Mouse (Mus musculus): ENCODE results near the gene Folr2. TPM values are rescaled to one million over a fixed set of nuclear protein-coding genes. Genes with fewer than 3 reads are reported as not detected.

Gene Folr2
- polyA plus RNA-seq, 1 experiment = 5.6 TPM

DNA sequence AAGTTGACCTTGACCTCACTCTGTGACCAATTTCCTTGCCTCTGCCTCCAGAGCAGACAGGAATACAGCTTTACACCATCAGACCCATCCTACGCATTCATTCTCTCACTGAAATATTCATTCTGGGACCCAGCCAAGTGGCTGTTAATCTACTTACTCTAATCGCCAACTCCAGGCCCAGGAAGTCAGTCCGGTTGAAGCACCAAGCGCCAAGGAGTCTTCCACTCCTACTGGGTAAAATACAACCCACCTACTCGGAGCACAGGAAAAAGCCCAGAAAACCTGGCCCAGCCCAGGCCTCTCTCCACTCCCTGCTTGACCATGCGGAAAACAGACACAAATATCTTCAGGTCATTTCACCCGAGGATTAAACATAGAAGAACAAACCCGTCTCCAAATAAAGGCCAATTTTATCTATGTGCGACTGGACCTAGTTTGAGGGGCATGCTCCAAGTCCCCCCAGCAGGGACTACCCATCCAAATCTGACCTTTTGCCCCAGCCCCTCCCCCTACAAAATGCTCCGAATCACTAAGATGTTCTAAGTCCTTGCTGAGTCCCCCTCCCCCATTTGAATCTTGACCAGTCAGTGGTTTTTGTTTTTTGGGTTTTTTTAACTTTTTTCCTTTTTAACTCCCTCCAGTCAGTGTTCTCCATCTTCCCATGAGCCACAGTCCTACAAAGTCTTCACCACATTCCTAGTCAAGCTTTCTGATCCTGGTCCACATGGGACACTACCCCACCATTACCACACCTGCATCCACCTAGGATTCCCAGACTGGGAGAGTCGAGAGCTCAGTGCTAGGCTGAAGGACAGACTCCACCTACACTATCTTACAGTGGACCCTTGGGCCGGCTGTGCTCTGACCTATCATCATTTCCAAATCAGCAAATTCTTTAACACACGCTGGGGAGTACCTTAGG is 11.5 kb upstream of the Folr2 start:
- 79% methylated on average over 13 of the region's 13 CpGs for WGBS
- no peak for DNase-seq (ENCODE audit: low read depth, low spot score)

DNA sequence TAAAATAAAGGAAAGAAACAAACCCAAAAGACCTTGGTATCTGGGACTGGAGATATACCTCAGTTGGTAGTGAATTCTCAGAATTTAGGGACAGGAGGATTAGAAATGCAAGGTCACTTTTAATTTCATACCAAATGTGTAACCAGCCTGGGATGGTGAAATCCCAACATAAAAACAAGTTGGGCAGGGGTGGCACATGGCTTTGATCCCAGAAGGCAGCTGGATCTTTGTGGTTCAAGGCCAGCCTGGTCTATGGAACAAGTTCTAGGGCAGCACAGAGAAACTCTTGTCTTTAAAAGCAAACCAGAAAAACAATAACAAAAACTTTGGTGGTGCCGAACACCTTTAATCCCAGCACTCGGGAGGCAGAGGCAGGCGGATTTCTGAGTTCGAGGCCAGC is 10.5 kb upstream of the Folr2 start:
- WGBS = 100% methylated on average over 4 of the region's 4 CpGs
- DNase-seq (ENCODE audit: low read depth, low spot score) = no peak

- WGBS = 86% methylated on average over 11 of the region's 11 CpGs
- no peak for DNase-seq (ENCODE audit: low read depth, low spot score)
Measured at GRCm38 (mm10) chr7:101866491-101867265, 9.7 kb upstream of the Folr2 start.

DNA sequence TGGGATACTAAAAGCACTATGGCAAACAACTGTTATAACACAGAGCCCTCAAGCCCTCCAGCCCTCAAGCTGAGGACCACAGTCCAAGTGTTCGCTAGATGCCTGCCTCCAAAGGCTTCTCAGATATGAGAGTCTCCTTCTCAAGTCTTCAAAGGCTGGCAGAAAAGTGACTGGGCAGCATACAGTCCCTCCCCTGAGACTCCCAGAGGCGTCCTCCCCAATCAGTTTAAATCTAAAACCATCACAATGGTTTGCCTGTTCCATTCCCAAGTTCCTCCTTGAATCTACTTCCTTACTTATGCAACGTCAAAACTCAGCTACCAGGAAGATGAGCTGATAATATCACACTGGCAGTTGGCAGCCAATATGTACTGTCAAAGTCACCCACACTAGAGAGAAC is 6.4 kb upstream of the Folr2 start, which contains the start of gene Anapc15:
Anapc15 (plus strand) TSS at position 301 of the 400 bp plus-strand sequence.
- no peak for DNase-seq (ENCODE audit: low read depth, low spot score)
- 54% methylated on average over 3 of the region's 3 CpGs for WGBS

- DNase-seq (ENCODE audit: low read depth, low spot score) = no peak
- 71% methylated on average over 3 of the region's 3 CpGs for WGBS
Measured at GRCm38 (mm10) chr7:101862291-101862690, 5.3 kb upstream of the Folr2 start.

DNA sequence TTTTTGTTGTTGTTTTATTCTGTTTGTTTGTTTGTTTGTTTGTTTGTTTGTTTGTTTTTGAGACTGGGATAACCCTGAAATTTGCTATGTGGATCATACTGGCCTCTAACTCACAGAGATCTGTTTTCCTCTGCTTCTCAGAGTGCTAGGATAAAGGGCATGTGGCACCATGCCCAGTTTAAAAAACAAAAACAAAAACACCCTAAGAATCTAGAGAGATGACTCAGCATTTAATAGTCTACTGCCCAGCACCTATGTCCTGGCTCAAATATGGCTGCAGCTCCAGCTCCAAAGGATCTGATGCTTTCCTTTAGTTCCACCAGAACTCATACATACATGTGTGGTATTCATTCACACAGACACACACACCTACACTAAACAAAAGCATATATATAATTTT is 4.0 kb upstream of the Folr2 start:
- DNase-seq (ENCODE audit: low read depth, low spot score) = no peak

DNA sequence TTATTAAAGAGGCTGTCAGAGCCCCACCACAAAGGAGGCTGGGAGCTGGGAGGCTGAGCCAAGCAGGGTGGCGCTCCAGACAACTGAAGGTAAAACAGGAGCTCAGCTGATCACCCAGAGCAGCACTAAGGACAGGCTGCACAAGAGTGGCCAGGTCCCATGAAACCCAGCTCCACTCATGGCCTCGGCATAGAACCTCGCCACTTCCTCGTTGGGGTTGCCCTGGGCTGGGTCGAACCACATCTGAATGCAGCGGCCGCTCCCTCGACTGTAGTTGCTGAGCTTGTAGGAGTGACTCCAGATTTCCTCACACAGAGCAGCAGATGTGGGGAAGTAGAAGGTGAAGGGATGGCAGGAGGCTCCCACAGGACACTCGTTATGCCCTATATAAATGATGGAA is 1.4 kb upstream of the Folr2 start:
- 59% methylated on average over 9 of the region's 9 CpGs for WGBS
- DNase-seq (ENCODE audit: low read depth, low spot score) = no peak

DNA sequence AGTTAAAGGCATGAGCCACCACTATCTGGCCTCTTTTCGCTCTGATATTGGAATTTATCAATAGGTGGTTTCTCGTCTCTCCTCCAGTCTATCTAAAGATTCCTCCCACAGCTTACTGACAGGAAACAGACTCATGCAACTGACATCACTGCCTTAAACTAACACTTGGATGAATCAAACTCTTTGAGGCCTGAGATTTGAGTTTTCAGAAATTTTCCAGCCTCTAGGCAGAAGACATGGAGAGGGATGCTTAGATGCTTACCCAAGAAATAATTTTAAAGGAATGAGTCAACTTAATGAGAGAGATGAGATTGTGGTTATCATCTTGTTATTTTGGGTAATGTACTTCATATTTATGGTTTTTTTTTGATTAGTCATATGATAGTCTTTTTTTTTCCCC is 3.2 kb downstream of the Folr2 start:
- DNase-seq (ENCODE audit: low read depth, low spot score) = no peak
- WGBS = 76% methylated on average over 2 of the region's 2 CpGs

DNA sequence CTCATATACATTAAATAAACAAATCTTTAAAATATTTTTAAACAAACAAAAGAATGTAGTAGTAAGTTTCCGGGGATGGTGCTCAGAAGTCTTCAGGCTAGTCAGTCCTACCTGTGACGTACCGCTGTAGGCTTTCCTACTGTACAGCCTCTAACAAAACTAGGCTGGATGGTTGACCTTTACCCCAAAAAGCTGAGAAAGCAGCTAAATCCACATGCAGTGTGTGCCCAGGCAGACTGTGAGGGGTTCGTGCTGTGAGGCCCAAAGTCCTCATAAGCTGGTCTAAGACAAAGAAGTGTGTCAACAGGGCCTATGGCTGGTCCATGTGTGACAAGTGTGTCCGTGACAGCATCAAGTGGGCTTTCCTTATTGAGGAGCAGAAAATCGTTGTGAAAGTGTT is 4.1 kb downstream of the Folr2 start:
- no peak for DNase-seq (ENCODE audit: low read depth, low spot score)
- 82% methylated on average over 6 of the region's 6 CpGs for WGBS

- no peak for DNase-seq (ENCODE audit: low read depth, low spot score)
- WGBS = 79% methylated on average over 6 of the region's 6 CpGs
Measured at GRCm38 (mm10) chr7:101851689-101852088, 5.3 kb downstream of the Folr2 start.

- no peak for DNase-seq (ENCODE audit: low read depth, low spot score)
- WGBS = 84% methylated on average over 1 of the region's 1 CpGs
Measured at GRCm38 (mm10) chr7:101847934-101848333, 9.1 kb downstream of the Folr2 start.

- DNase-seq (ENCODE audit: low read depth, low spot score) = no peak
- 54% methylated on average over 6 of the region's 6 CpGs for WGBS
Measured at GRCm38 (mm10) chr7:101844186-101844585, 12.8 kb downstream of the Folr2 start.

GRCm38 (mm10) chr7:101837606-101838471 is 19.2 kb downstream of the Folr2 start, which contains the start of gene Inppl1:
TSS of gene Inppl1 (minus strand) at chr7:101838229.
- peak; percentile 82 for DNase-seq (ENCODE audit: low read depth, low spot score)
- WGBS = 1% methylated on average over 64 of the region's 64 CpGs

GRCm38 (mm10) chr7:101837154-101837605 is 19.8 kb downstream of the Folr2 start:
- no peak for DNase-seq (ENCODE audit: low read depth, low spot score)
- WGBS = 1% methylated on average over 20 of the region's 20 CpGs

- DNase-seq (ENCODE audit: low read depth, low spot score) = no peak
- under 1% methylated on average over 63 of the region's 63 CpGs for WGBS
Measured at GRCm38 (mm10) chr7:101836271-101837153, 20.5 kb downstream of the Folr2 start.

DNA sequence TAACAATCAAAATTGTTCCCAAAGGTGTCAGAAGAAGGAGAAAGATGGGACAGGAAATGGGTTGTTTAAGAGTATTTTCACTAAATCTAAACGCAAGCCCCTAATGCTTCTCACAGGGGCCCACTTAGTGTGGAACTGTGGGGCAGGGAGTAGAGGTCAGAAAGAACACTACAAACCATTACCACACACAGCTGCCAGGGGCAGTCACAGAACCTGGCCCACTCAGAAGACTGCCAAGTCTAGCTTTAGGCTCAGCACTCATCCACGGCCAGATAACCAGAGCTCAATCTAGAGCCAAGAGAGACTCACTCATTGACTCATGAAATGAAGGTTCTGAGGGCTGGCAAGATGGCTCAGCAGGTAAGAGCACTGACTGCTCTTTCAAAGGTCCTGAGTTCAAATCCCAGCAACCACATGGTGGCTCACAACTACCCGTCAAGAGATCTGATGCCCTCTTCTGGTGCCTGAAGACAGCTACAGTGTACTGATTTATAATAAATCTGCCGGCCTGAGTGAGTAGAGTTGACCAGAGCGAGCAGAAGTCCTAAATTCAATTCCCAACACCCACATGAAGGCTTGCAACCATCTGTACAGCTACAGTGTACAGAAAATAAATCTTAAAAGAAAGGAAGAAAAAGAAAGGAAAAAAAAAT is 21.4 kb downstream of the Folr2 start:
- no peak for DNase-seq (ENCODE audit: low read depth, low spot score)
- whole genome bisulfite sequencing = 34% methylated on average over 5 of the region's 5 CpGs

GRCm38 (mm10) chr7:101834903-101835302 is 22.1 kb downstream of the Folr2 start:
- no peak for DNase-seq (ENCODE audit: low read depth, low spot score)
- WGBS = 61% methylated on average over 3 of the region's 3 CpGs

DNA sequence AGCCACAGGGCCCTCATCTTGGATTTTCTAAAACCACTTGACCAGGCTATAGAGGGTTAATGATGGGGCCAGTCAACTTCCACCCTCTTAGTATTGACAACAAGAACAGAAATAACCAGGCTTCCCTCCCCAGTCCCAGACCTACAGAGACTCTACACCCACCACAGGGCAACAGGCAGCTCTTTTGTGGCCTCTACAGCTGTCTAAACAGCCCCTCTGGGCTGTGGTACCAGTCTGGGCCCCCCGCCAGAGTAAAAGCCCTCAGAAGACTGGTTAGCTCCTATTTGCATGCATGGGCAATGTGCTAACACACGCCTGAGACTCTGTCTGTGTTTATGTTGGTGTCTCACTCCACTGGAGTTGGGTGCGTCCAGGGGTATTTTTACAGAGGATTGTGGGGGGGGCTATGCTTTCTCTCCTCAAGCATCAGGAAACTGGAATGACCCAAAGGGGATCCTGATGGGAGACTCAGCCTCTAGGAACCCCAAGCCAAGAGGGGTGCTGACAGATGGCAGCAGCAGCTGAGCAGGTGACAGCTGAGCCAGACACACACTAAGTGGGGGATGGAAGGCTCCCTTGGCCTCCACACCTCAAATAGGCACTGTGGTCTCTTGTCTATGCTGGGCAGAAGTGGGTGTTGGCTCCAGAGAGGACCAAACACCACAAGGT is 22.9 kb downstream of the Folr2 start:
- WGBS = 77% methylated on average over 3 of the region's 3 CpGs
- DNase-seq (ENCODE audit: low read depth, low spot score) = no peak
